Mouse (Mus musculus) thymus, adult 2 months (tissue): Measurements from ENCODE around the gene Gpr171. TPM values are rescaled to one million over a fixed set of nuclear protein-coding genes. Genes with fewer than 3 reads are reported as not detected.

Experiments
- DNase-seq: peaks from one replicate; pipeline ENCODE4 v3.0.0; 2021
- H3K27ac ChIP-seq: fragments of 200-500 bp; 2 replicates; pipeline ENCODE4 v1.5.1; 2012; ENCODE audit warnings: low read length, control low read depth; ENCODE audit not compliant: control insufficient read depth, insufficient read depth
- H3K27me3 ChIP-seq: fragments of 200-500 bp; 2 replicates; pipeline ENCODE4 v1.6.1; 2012; ENCODE audit warnings: mild to moderate bottlenecking, low read length, moderate library complexity, mixed read lengths; ENCODE audit not compliant: control insufficient read depth, insufficient read depth
- H3K36me3 ChIP-seq: fragments of 200-500 bp; 2 replicates; pipeline ENCODE4 v1.6.1; 2012; ENCODE audit warnings: mild to moderate bottlenecking, low read length, moderate library complexity; ENCODE audit not compliant: control insufficient read depth, insufficient read depth
- H3K4me1 ChIP-seq: fragments of 200-500 bp; replicated peaks from 2 replicates; pipeline ENCODE4 v1.6.1; 2012; ENCODE audit warnings: low read length; ENCODE audit not compliant: control insufficient read depth, insufficient read depth
- H3K4me3 ChIP-seq: fragments of 200-500 bp; 2 replicates; pipeline ENCODE4 v1.5.1; 2012; ENCODE audit warnings: mild to moderate bottlenecking, low read length, control low read depth, moderate library complexity; ENCODE audit not compliant: control insufficient read depth, insufficient read depth
- CTCF ChIP-seq: fragments of 200-500 bp; IDR thresholded peaks from 2 replicates; pipeline ENCODE4 v1.5.1; 2012; ENCODE audit warnings: mild to moderate bottlenecking, control low read depth, low read length, moderate library complexity, borderline replicate concordance; ENCODE audit not compliant: control insufficient read depth, poor library complexity, insufficient read depth; ENCODE audit errors: extremely low read depth
- POLR2A ChIP-seq: fragments of 200-500 bp; IDR thresholded peaks from 2 replicates; pipeline ENCODE4 v1.6.1; 2012; ENCODE audit warnings: mild to moderate bottlenecking, low read length, control low read depth, moderate library complexity; ENCODE audit not compliant: control insufficient read depth, poor library complexity, insufficient read depth; ENCODE audit errors: extremely low read depth
- WGBS: fragments of 180-500 bp; shearing (Covaris S2); methylation state at CpG from one replicate; pipeline ENCODE4 v1.1.7; 2018; 5-methylcytosine and 5-hydroxymethylcytosine counted together
- polyA plus RNA-seq: library from polyadenylated mRNA; depleted of rRNA; stranded (reverse); fragments of >200 nt; gene quantifications from 2 replicates; pipeline ENCODE4 v1.2.3, GENCODE M21; 2012

Gpr171 gene
- polyA plus RNA-seq, 1 experiment: 14.3 TPM

DNA sequence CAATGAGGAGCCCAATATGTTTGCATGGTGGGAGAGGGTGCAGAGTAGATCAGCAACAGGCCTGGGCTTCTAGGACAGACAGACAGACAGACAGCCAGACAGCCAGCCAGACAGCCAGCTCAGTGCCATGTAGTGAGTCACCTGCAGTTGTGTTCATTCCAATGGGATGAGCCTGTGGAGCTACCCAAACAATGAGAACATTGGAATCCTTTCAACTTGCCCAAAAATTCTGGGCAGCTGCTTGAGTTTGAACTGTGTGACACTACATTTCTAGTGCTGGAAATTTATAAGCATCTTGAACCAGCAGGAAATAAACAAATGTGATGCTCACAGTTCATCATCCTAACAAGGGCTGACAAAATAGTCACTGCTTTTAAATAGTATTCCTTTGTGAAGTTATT is 38.0 kb upstream of the Gpr171 start:
- no peaks in the 10 kb centered on the region for H3K27me3 ChIP-seq
- TF ChIP-seq POLR2A (no peak), CTCF (no peak)
- DNase-seq: no peak
- H3K4me3 ChIP-seq: no peak overlapping the region
- no peak overlapping the region for H3K27ac ChIP-seq
- no peaks in the 10 kb centered on the region for H3K36me3 ChIP-seq
- no peaks in the 10 kb centered on the region for H3K4me1 ChIP-seq

DNA sequence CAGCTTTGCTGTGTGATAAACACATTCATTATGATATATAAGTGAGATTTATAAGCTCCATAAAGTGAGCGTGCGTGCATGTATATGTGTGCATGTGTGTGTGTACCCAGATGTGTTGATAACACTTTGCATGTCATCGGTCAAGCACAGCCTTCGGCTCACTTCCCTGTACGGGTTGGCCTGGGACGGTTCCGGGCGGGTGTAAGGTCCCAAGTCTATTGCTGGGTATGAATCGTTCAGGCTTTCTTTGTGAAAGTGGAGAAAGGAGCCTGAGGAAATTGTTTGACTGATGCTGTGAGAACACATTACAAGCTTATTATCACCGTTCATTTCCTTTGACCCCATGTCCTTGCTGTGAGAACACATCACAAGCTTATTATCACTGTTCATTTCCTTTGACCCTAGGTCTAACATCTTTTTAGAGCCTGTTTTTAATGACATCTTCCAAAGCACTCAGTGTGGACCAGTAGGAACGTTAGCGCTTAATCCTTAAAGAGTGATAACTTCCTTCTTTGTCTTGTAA is 37.4 kb upstream of the Gpr171 start:
- TF ChIP-seq POLR2A: no peak
- Histone ChIP-seq H3K36me3 (no peaks in the 10 kb centered on the region), H3K27ac (no peak overlapping the region), H3K4me1 (no peaks in the 10 kb centered on the region), H3K27me3 (no peaks in the 10 kb centered on the region), H3K4me3 (no peak overlapping the region)
- no peak for DNase-seq
- WGBS: 95% methylated on average over 12 of the region's 12 CpGs

DNA sequence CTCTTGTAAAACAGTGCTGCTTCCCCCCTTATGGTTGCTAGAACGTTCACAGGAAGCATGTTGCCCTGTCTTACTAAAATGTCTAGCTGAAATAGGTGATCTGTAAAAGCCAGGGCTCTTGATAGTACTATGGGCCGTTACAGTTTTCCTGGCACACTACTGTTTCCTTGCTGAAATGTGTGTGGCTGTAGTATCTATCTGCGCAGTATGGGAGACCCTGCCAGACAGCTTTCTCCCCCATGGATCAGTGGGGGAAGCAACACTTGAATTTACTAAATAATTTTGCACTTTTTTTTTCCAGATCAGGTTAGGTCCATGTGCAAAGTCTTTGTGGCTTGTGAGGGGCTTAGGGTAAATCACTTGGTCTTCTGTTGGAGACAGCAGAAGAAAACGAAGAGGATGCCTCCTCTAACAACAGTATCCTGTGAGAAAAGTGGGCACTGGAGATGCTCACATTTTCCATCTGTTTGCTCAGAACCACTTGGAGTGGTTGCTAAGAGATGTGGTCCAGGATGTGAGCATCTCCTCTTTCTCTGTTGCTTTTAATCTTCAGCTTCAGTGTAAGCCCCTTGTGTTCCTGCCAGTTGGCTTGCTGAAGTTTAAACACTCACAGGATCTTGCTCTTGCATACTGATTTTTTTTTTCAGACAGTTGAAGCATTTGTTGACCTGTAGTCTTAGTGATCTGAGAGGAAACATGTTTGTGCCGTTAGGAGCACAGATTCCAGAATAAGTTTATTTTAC is 34.5 kb upstream of the Gpr171 start:
- TF ChIP-seq CTCF (no peak), POLR2A (no peak)
- Histone ChIP-seq H3K27me3 (no peaks in the 10 kb centered on the region), H3K4me3 (no peak overlapping the region), H3K36me3 (no peaks in the 10 kb centered on the region), H3K27ac (no peak overlapping the region), H3K4me1 (peaks cover 10% of the 10 kb centered on the region)
- WGBS: 73% methylated on average over 5 of the region's 5 CpGs
- no peak for DNase-seq

DNA sequence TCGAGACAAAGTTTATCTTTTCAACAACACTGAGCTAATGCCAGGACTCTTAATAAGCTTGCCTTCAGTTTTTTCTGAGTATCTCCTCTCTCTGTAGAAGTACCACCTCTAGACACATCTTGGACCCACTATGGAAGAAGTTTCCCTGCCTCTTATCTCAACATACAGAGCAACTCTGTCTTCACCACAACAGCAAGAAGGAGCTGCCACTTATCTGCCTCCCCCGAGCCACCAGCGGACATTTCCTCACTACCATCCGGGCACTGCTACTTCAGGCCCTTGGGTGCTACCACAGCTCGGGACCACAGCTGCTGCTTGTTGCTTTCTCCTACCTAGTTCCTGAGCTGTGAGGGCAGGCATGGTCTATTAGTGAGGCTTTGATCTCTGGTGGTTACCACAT is 31.6 kb upstream of the Gpr171 start:
- 37% methylated on average over 5 of the region's 5 CpGs for WGBS
- peaks cover 15% of the 10 kb centered on the region for H3K4me1 ChIP-seq

DNA sequence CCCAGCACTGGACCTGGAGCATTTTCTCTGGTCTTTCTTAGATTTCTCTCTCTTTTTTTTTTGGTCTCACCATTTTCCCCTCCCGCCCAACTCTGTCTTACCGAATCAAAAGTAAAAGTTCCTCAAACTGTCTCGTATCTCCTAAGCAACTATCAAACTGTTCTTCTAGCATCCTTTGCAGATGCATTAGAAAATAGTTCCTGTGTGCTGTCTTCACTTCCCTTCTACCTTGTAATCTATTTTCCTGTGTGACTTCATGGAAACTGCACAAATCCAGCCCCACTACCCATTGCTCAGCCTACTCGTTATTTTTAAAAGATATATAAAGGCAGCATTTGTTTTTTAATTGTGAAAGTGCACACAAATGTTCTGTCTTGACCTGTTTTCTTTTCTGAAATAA is 30.3 kb upstream of the Gpr171 start:
- peaks cover 15% of the 10 kb centered on the region for H3K4me1 ChIP-seq
- H3K36me3 ChIP-seq: no peaks in the 10 kb centered on the region
- H3K27me3 ChIP-seq: no peaks in the 10 kb centered on the region
- H3K27ac ChIP-seq: 0 out of 2 replicates have a peak overlapping the region, but pooled peaks have one; percentile 3
- DNase-seq: no peak
- no peak for TF ChIP-seq CTCF
- TF ChIP-seq POLR2A: no peak
- WGBS: 18% methylated on average over 4 of the region's 4 CpGs
- no peak overlapping the region for H3K4me3 ChIP-seq

More for the DNA sequence above, 31.6 kb upstream of the Gpr171 start:
- DNase-seq: no peak
- H3K4me3 ChIP-seq: no peak overlapping the region
- H3K36me3 ChIP-seq: no peaks in the 10 kb centered on the region
- no peak overlapping the region for H3K27ac ChIP-seq
- H3K27me3 ChIP-seq: no peaks in the 10 kb centered on the region
- no peak for TF ChIP-seq POLR2A
- no peak for TF ChIP-seq CTCF

DNA sequence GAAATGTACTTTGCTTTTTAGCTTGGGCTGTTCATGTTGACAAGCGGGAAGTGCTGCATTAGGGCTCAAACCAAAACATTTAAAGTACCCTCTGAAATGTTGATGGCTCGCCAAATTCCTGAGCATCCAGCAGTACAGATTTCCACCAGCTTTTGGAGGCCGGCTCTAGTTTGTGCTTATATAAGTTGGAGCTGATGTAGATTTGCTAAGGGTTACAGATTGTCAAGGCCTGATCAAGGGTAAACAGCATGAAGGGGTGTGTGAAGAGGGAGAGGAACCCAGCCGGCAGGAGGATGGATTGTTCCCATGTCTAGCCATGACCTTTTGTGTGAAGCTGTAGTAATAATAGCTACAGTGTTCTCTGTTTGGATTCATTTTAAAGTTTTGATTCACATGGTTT is 29.5 kb upstream of the Gpr171 start:
- no peak for DNase-seq
- H3K4me3 ChIP-seq: no peak overlapping the region
- no peaks in the 10 kb centered on the region for H3K36me3 ChIP-seq
- peaks cover 15% of the 10 kb centered on the region for H3K4me1 ChIP-seq
- no peak for TF ChIP-seq CTCF
- no peak for TF ChIP-seq POLR2A
- H3K27ac ChIP-seq: no peak overlapping the region
- no peaks in the 10 kb centered on the region for H3K27me3 ChIP-seq
- WGBS: 68% methylated on average over 4 of the region's 4 CpGs
